ENCODE assay signal across 9 mouse cellular contexts in genomic region chr7:127206606-127207005, GRCm38 (mm10). TPM values are rescaled to one million over a fixed set of nuclear protein-coding genes. Genes with fewer than 3 reads are reported as not detected.
DNase-seq lines count a peak whose midpoint lies in the region; ATAC-seq and TF ChIP-seq lines count a peak whose summit lies in the region.
"Had no signal": no experiment of that assay in that cellular context is flagged by ENCODE, and none has a peak within 500 bp of the region (broad histone marks: within the 10 kb centered on the region; RNA-seq: fewer than 3 reads in every experiment).

No protein-coding gene starts in this region.

- no peak for TF ChIP-seq RAD21 in MEL (IDR thresholded peaks at IDR 0.05; ENCODE audit: low read depth, low read length)

- H3K4me3 ChIP-seq in MEL (ENCODE audit: control insufficient read depth in 1 of 2, insufficient read depth in 1 of 2, low read depth in 2 of 2, low read length in 2 of 2): peak overlapping the region; percentile 99
- peak overlapping the region; percentile 86 for H3K4me3 ChIP-seq in hindbrain, embryonic 10.5 days

- WGBS in hindbrain, embryonic 10.5 days: 66% methylated on average over 2 of the region's 2 CpGs

- TF ChIP-seq CTCF in MEL (IDR thresholded peaks at IDR 0.05 in 2 of 3, conservative IDR thresholded peaks at IDR 0.05 in 1 of 3; ENCODE audit: control insufficient read depth in 1 of 3, insufficient read depth in 1 of 3, low read depth in 2 of 3, low read length in 3 of 3, poor library complexity in 1 of 3, severe bottlenecking in 1 of 3): no peak

- H3K9ac ChIP-seq in MEL (ENCODE audit: control insufficient read depth, low read depth, low read length, poor library complexity, severe bottlenecking): peak overlapping the region; percentile 86

- ATAC-seq in megakaryocyte, adult 5-6 weeks (ENCODE audit: poor library complexity, severe bottlenecking): peak; percentile 14; the same call in 1 of the 2 replicates

- H3K9me3 ChIP-seq in MEL (replicated peaks; ENCODE audit: insufficient read depth, low read length): no peaks in the 10 kb centered on the region
- no peaks in the 10 kb centered on the region for H3K9me3 ChIP-seq in hindbrain, embryonic 10.5 days

- TF ChIP-seq EP300 in MEL (IDR thresholded peaks at IDR 0.05; ENCODE audit: low read depth in 1 of 2, low read length in 2 of 2): no peak

- H3K79me2 ChIP-seq in MEL (ENCODE audit: control insufficient read depth, insufficient read depth, low read length, poor library complexity): peaks cover 41% of the 10 kb centered on the region

- peak overlapping the region; percentile 77 for H3K27ac ChIP-seq in MEL (ENCODE audit: control insufficient read depth, low read depth, low read length)
- H3K27ac ChIP-seq in hindbrain, embryonic 10.5 days: 0 out of 2 replicates have a peak overlapping the region, but pooled peaks have one; percentile 95

- H3K36me3 ChIP-seq in MEL (ENCODE audit: control insufficient read depth in 1 of 2, insufficient read depth in 2 of 2, low read length in 2 of 2): peaks cover 7 to 19% of the 10 kb centered on the region in 2 experiments
- peaks cover 27% of the 10 kb centered on the region for H3K36me3 ChIP-seq in hindbrain, embryonic 10.5 days

- H3K4me1 ChIP-seq in MEL (ENCODE audit: control insufficient read depth in 1 of 2, insufficient read depth in 2 of 2, low read length in 2 of 2): peaks cover 0 to 21% of the 10 kb centered on the region in 2 experiments; a peak in 3 of 4 replicates
- peaks cover 43% of the 10 kb centered on the region for H3K4me1 ChIP-seq in hindbrain, embryonic 10.5 days (replicated peaks)

- DNase-seq in cerebellum, adult 11-12 months: peak; percentile 49
- no peak for DNase-seq in cerebellum, postnatal 36 days
- peak; percentile 78 for DNase-seq in MEL (ENCODE audit: low read depth, low spot score)
- no peak for DNase-seq in hindbrain, embryonic 10.5 days (ENCODE audit: low spot score)
- no peak for DNase-seq in frontal cortex, postnatal 10 days (ENCODE audit: low spot score in 2 of 2)
- no peak for DNase-seq in thymus, postnatal 36 days
- no peak for DNase-seq in urinary bladder, postnatal 4 days (ENCODE audit: low spot score in 2 of 2)
- DNase-seq: kidney, adult 11 months had no signal

- no peaks in the 10 kb centered on the region for H3K27me3 ChIP-seq in MEL (ENCODE audit: control insufficient read depth in 1 of 2, insufficient read depth in 2 of 2, low read length in 2 of 2)
- H3K27me3 ChIP-seq in hindbrain, embryonic 10.5 days (ENCODE audit: insufficient read depth, poor library complexity, severe bottlenecking): peaks cover 16% of the 10 kb centered on the region

- TF ChIP-seq POLR2A in MEL (IDR thresholded peaks at IDR 0.05; ENCODE audit: control insufficient read depth in 1 of 2, insufficient read depth in 1 of 2, low read depth in 1 of 2, low read length in 2 of 2, poor library complexity in 1 of 2): peak in 1 of 2 experiments; percentile 41; a peak in 1 of 4 replicates

TF ChIP-seq in MEL, 35 proteins besides CTCF, POLR2A, EP300 and RAD21:
- TF ChIP-seq JUND (IDR thresholded peaks at IDR 0.05; ENCODE audit: low read depth, low read length): no peak
- 0 out of 2 replicates have a peak, but pooled peaks have one; percentile 18 for TF ChIP-seq ETS1 (IDR thresholded peaks at IDR 0.05; ENCODE audit: low read depth, low read length)
- TF ChIP-seq MAZ (IDR thresholded peaks at IDR 0.05; ENCODE audit: low read depth, low read length): 0 out of 2 replicates have a peak, but pooled peaks have one; percentile 58
- TF ChIP-seq SMC3 (IDR thresholded peaks at IDR 0.05; ENCODE audit: low read depth, low read length): no peak
- TF ChIP-seq SIN3A (IDR thresholded peaks at IDR 0.05; ENCODE audit: low read length): peak; percentile 41; the same call in 1 of the 2 replicates

RNA-seq across cellular contexts. Expression of gene Tbc1d10b, which starts 1.7 kb away (rescaled TPM):
- 37.4 and 43.3 TPM in 2 replicates for total RNA-seq in MEL (2012; rRNA removed)
- polyA plus RNA-seq in MEL (2012; ENCODE audit: insufficient read depth in 1 of 2, insufficient read length in 2 of 2, low read depth in 1 of 2, low replicate concordance in 2 of 2, missing spikeins in 1 of 2): 10 to 100 TPM in 1 of 2 experiments, not detected in 1; 70.3 TPM
- polyA plus RNA-seq in hindbrain, embryonic 10.5 days (2016; fragmentation: Nextera tagmentation; extraction: Ambion mirVana): 25.6 and 28.2 TPM in 2 replicates
- 27.0 and 27.4 TPM in 2 replicates for total RNA-seq in megakaryocyte, adult 5-6 weeks (2015)
- 59.8 and 74.2 TPM in 2 replicates for total RNA-seq in megakaryocyte, adult 5-6 weeks (2017)

RNA-seq across cellular contexts. Expression of gene Mylpf, which starts 2.1 kb away (rescaled TPM):
- 8.3 and 11.2 TPM in 2 replicates for total RNA-seq in MEL (2012; rRNA removed)
- 1 to 10 TPM in 1 of 2 experiments, not detected in 1; 9.1 TPM for polyA plus RNA-seq in MEL (2012; ENCODE audit: insufficient read depth in 1 of 2, insufficient read length in 2 of 2, low read depth in 1 of 2, low replicate concordance in 2 of 2, missing spikeins in 1 of 2)
- polyA plus RNA-seq in hindbrain, embryonic 10.5 days (2016; fragmentation: Nextera tagmentation; extraction: Ambion mirVana): 13.0 and 17.7 TPM in 2 replicates
- total RNA-seq in megakaryocyte, adult 5-6 weeks (2015): 5.0 and 6.0 TPM in 2 replicates
- 2.3 and 3.3 TPM in 2 replicates for total RNA-seq in megakaryocyte, adult 5-6 weeks (2017)

RNA-seq across cellular contexts. Expression of gene Cd2bp2, which starts 10.8 kb away (rescaled TPM):
- total RNA-seq in MEL (2012; rRNA removed): 55.6 and 64.8 TPM in 2 replicates
- 10 to 100 TPM in 1 of 2 experiments, not detected in 1; 56.7 TPM for polyA plus RNA-seq in MEL (2012; ENCODE audit: insufficient read depth in 1 of 2, insufficient read length in 2 of 2, low read depth in 1 of 2, low replicate concordance in 2 of 2, missing spikeins in 1 of 2)
- polyA plus RNA-seq in hindbrain, embryonic 10.5 days (2016; fragmentation: Nextera tagmentation; extraction: Ambion mirVana): 94.4 and 96.0 TPM in 2 replicates
- total RNA-seq in megakaryocyte, adult 5-6 weeks (2015): 16.1 and 19.0 TPM in 2 replicates
- total RNA-seq in megakaryocyte, adult 5-6 weeks (2017): 51.8 and 57.5 TPM in 2 replicates

RNA-seq across cellular contexts. Expression of gene Zfp553, which starts 26.3 kb away (rescaled TPM):
- 13.9 and 14.6 TPM in 2 replicates for total RNA-seq in MEL (2012; rRNA removed)
- 10 to 100 TPM in 1 of 2 experiments, not detected in 1; 19.0 TPM for polyA plus RNA-seq in MEL (2012; ENCODE audit: insufficient read depth in 1 of 2, insufficient read length in 2 of 2, low read depth in 1 of 2, low replicate concordance in 2 of 2, missing spikeins in 1 of 2)
- 78.7 and 81.0 TPM in 2 replicates for polyA plus RNA-seq in hindbrain, embryonic 10.5 days (2016; fragmentation: Nextera tagmentation; extraction: Ambion mirVana)
- total RNA-seq in megakaryocyte, adult 5-6 weeks (2015): 2.9 and 3.1 TPM in 2 replicates
- total RNA-seq in megakaryocyte, adult 5-6 weeks (2017): 5.9 and 9.7 TPM in 2 replicates

RNA-seq across cellular contexts. Expression of gene Sept1, which starts 26.3 kb away (rescaled TPM):
- 30.6 and 41.3 TPM in 2 replicates for total RNA-seq in MEL (2012; rRNA removed)
- polyA plus RNA-seq in MEL (2012; ENCODE audit: insufficient read depth in 1 of 2, insufficient read length in 2 of 2, low read depth in 1 of 2, low replicate concordance in 2 of 2, missing spikeins in 1 of 2): 100 to 1,000 TPM in 1 of 2 experiments, not detected in 1; 116 TPM
- polyA plus RNA-seq in hindbrain, embryonic 10.5 days (2016; fragmentation: Nextera tagmentation; extraction: Ambion mirVana): 32.4 and 33.8 TPM in 2 replicates
- 36.2 and 36.8 TPM in 2 replicates for total RNA-seq in megakaryocyte, adult 5-6 weeks (2015)
- 31.2 and 42.7 TPM in 2 replicates for total RNA-seq in megakaryocyte, adult 5-6 weeks (2017)

Comparison
In these comparisons a context has a peak if more than half of its experiments do, and no peak if none do; other contexts are left out.
1. DNase-seq: peak in cerebellum, adult 11-12 months (single experiment) and MEL (single experiment); none in cerebellum, postnatal 36 days (0 of 2), hindbrain, embryonic 10.5 days (single experiment), frontal cortex, postnatal 10 days (0 of 2), thymus, postnatal 36 days (0 of 2) and urinary bladder, postnatal 4 days (0 of 2).